ENCODE assay signal across 24 mouse cellular contexts in the genomic region with DNA sequence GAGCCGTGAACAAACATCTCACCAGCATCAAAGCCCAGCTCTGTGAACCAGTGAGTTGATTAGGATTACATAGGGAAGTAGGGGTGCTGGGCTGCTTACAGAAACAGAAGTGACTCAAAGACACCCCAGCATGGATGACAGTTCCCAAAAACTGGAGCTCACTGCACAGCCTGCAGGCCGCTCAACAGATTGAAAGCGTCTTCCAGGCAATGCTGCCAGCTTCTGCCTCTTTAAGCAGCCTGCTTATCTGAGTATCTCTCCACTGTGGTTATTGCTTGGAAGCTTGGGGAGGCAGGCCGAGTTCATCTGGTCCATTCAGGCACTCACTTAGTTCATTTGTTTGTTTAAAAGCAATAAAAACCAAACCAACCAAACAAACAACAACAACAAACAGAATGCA. TPM values are rescaled to one million over a fixed set of nuclear protein-coding genes. Genes with fewer than 3 reads are reported as not detected.
DNase-seq lines count a peak whose midpoint lies in the region; ATAC-seq and TF ChIP-seq lines count a peak whose summit lies in the region.
"Had no signal": no experiment of that assay in that cellular context is flagged by ENCODE, and none has a peak within 500 bp of the region (broad histone marks: within the 10 kb centered on the region; RNA-seq: fewer than 3 reads in every experiment).

No protein-coding gene starts in this region.

- H3K9ac ChIP-seq in MEL (ENCODE audit: control insufficient read depth, low read depth, low read length, poor library complexity, severe bottlenecking) = no peak overlapping the region
- no peak overlapping the region for H3K9ac ChIP-seq in hindbrain, embryonic 13.5 days
- H3K9ac ChIP-seq: embryonic facial prominence, embryonic 12.5 days; forebrain, embryonic 13.5 days; forebrain, embryonic 15.5 days; forebrain, postnatal 0 days had no signal

- 88% methylated on average over 4 of the region's 4 CpGs for WGBS in hindbrain, embryonic 13.5 days

- TF ChIP-seq EP300 in MEL (IDR thresholded peaks at IDR 0.05; ENCODE audit: low read depth in 1 of 2, low read length in 2 of 2) = no peak

- ATAC-seq in megakaryocyte progenitor cell, adult 5-6 weeks (replicated peaks; ENCODE audit: poor library complexity) = peak; percentile 73
- ATAC-seq in hindbrain, embryonic 13.5 days (ENCODE audit: low FRiP score) = no peak
- ATAC-seq: activated CD4-positive, CD25-positive, alpha-beta regulatory T cell, adult 4 months; forebrain, embryonic 13.5 days; forebrain, embryonic 15.5 days; forebrain, postnatal 0 days; Patski had no signal

- no peak overlapping the region for H3K4me3 ChIP-seq in layer of hippocampus, adult 2 months
- H3K4me3 ChIP-seq in MEL (ENCODE audit: control insufficient read depth in 1 of 2, insufficient read depth in 1 of 2, low read depth in 2 of 2, low read length in 2 of 2) = no peak overlapping the region
- H3K4me3 ChIP-seq in hindbrain, embryonic 13.5 days = no peak overlapping the region
- H3K4me3 ChIP-seq: embryonic facial prominence, embryonic 10.5 days; embryonic facial prominence, embryonic 12.5 days; forebrain, embryonic 13.5 days; forebrain, embryonic 15.5 days had no signal

- peaks cover 8 to 15% of the 10 kb centered on the region in 2 experiments for H3K4me1 ChIP-seq in MEL (ENCODE audit: control insufficient read depth in 1 of 2, insufficient read depth in 2 of 2, low read length in 2 of 2)
- no peaks in the 10 kb centered on the region for H3K4me1 ChIP-seq in hindbrain, embryonic 13.5 days (replicated peaks)
- H3K4me1 ChIP-seq: embryonic facial prominence, embryonic 10.5 days; embryonic facial prominence, embryonic 12.5 days; forebrain, embryonic 13.5 days; forebrain, embryonic 15.5 days had no signal

- no peak overlapping the region for H3K4me2 ChIP-seq in hindbrain, embryonic 13.5 days
- H3K4me2 ChIP-seq: embryonic facial prominence, embryonic 12.5 days; forebrain, embryonic 13.5 days; forebrain, embryonic 15.5 days had no signal

- H3K79me2 ChIP-seq in MEL (ENCODE audit: control insufficient read depth, insufficient read depth, low read length, poor library complexity) = no peaks in the 10 kb centered on the region

- TF ChIP-seq CTCF in layer of hippocampus, adult 2 months (conservative IDR thresholded peaks at IDR 0.05) = no peak
- TF ChIP-seq CTCF in MEL (IDR thresholded peaks at IDR 0.05 in 2 of 3, conservative IDR thresholded peaks at IDR 0.05 in 1 of 3; ENCODE audit: control insufficient read depth in 1 of 3, insufficient read depth in 1 of 3, low read depth in 2 of 3, low read length in 3 of 3, poor library complexity in 1 of 3, severe bottlenecking in 1 of 3) = no peak

- H3K36me3 ChIP-seq in MEL (ENCODE audit: control insufficient read depth in 1 of 2, insufficient read depth in 2 of 2, low read length in 2 of 2) = peaks cover 0 to 14% of the 10 kb centered on the region in 2 experiments; a peak in 2 of 4 replicates
- no peaks in the 10 kb centered on the region for H3K36me3 ChIP-seq in hindbrain, embryonic 13.5 days
- H3K36me3 ChIP-seq: embryonic facial prominence, embryonic 10.5 days; embryonic facial prominence, embryonic 12.5 days; forebrain, embryonic 15.5 days had no signal

- no peaks in the 10 kb centered on the region for H3K9me3 ChIP-seq in MEL (replicated peaks; ENCODE audit: insufficient read depth, low read length)
- no peaks in the 10 kb centered on the region for H3K9me3 ChIP-seq in hindbrain, embryonic 13.5 days
- H3K9me3 ChIP-seq: embryonic facial prominence, embryonic 10.5 days; embryonic facial prominence, embryonic 12.5 days; forebrain, embryonic 13.5 days; forebrain, embryonic 15.5 days had no signal

- TF ChIP-seq RAD21 in MEL (IDR thresholded peaks at IDR 0.05; ENCODE audit: low read depth, low read length) = no peak

- no peak for DNase-seq in layer of hippocampus, adult 2 months (ENCODE audit: low spot score in 2 of 2)
- DNase-seq in layer of hippocampus, adult 8-10 months (ENCODE audit: low spot score in 2 of 2) = no peak
- DNase-seq in MEL (ENCODE audit: low read depth, low spot score) = peak; percentile 57
- DNase-seq in brain, adult 2 months (ENCODE audit: low read depth, low spot score) = peak; percentile 58
- DNase-seq in cerebellum, postnatal 4 days (ENCODE audit: low spot score in 2 of 2) = no peak
- DNase-seq in lung, postnatal 10 days = no peak
- DNase-seq: adrenal gland, adult 8-10 months; adrenal gland, postnatal 14 days; adrenal gland, postnatal 36 days; cerebellum, adult 11 months; cerebellum, adult 18-20 months; cerebellum, adult 8-10 months; cerebellum, adult 9-11 months; cerebellum, postnatal 14 days; cerebellum, postnatal 36 days; forebrain, postnatal 0 days had no signal

- no peak for TF ChIP-seq POLR2A in MEL (IDR thresholded peaks at IDR 0.05; ENCODE audit: control insufficient read depth in 1 of 2, insufficient read depth in 1 of 2, low read depth in 1 of 2, low read length in 2 of 2, poor library complexity in 1 of 2)

- H3K27ac ChIP-seq in layer of hippocampus, adult 2 months = peak overlapping the region; percentile 28; the same call in 1 of the 2 replicates
- H3K27ac ChIP-seq in MEL (ENCODE audit: control insufficient read depth, low read depth, low read length) = no peak overlapping the region
- no peak overlapping the region for H3K27ac ChIP-seq in hindbrain, embryonic 13.5 days
- H3K27ac ChIP-seq: embryonic facial prominence, embryonic 10.5 days; embryonic facial prominence, embryonic 12.5 days; forebrain, embryonic 13.5 days; forebrain, embryonic 15.5 days had no signal

- H3K27me3 ChIP-seq in MEL (ENCODE audit: control insufficient read depth in 1 of 2, insufficient read depth in 2 of 2, low read length in 2 of 2) = peaks cover 0 to 2% of the 10 kb centered on the region in 2 experiments; a peak in 1 of 4 replicates
- 0 out of 2 replicates have a peak, but pooled peaks cover 2% of the 10 kb centered on the region for H3K27me3 ChIP-seq in hindbrain, embryonic 13.5 days
- H3K27me3 ChIP-seq: embryonic facial prominence, embryonic 12.5 days; forebrain, embryonic 13.5 days; forebrain, embryonic 15.5 days had no signal

TF ChIP-seq in MEL, 35 proteins besides CTCF, POLR2A, EP300 and RAD21:
- TF ChIP-seq GATA1 (IDR thresholded peaks at IDR 0.05; ENCODE audit: low read depth, low read length) (peak; percentile 29; the same call in 1 of the 2 replicates), BHLHE40 (IDR thresholded peaks at IDR 0.05; ENCODE audit: borderline replicate concordance, low read depth, low read length) (no peak)

RNA-seq across cellular contexts. Expression of gene Nop56, which starts 17.5 kb away (rescaled TPM):
- 100 to 1,000 TPM; 146 to 167 TPM for total RNA-seq in layer of hippocampus, adult 2 months (2021)
- total RNA-seq in layer of hippocampus, adult 8-10 months (2022) = 100 to 1,000 TPM; 139 to 148 (median 143) TPM
- total RNA-seq in MEL (2012; rRNA removed) = 425 and 556 TPM in 2 replicates
- 1,000 to 10,000 TPM in 1 of 2 experiments, 100 to 1,000 TPM in 1; 594 to 1,867 TPM for polyA plus RNA-seq in MEL (2012; ENCODE audit: insufficient read depth in 1 of 2, insufficient read length in 2 of 2, low read depth in 1 of 2, low replicate concordance in 2 of 2, missing spikeins in 1 of 2)
- 433 and 507 TPM in 2 replicates for total RNA-seq in megakaryocyte progenitor cell, adult 5-6 weeks (2015)
- 455 and 508 TPM in 2 replicates for total RNA-seq in megakaryocyte progenitor cell, adult 5-6 weeks (2017)
- polyA plus RNA-seq in hindbrain, embryonic 13.5 days (2015; fragmentation: Nextera tagmentation; extraction: Ambion mirVana) = 230 and 253 TPM in 2 replicates

RNA-seq across cellular contexts. Expression of gene Idh3b, which starts 27.6 kb away (rescaled TPM):
- 100 to 1,000 TPM; 314 to 335 TPM for total RNA-seq in layer of hippocampus, adult 2 months (2021)
- 100 to 1,000 TPM; 294 to 326 (median 314) TPM for total RNA-seq in layer of hippocampus, adult 8-10 months (2022)
- 205 and 210 TPM in 2 replicates for total RNA-seq in MEL (2012; rRNA removed)
- 1,000 to 10,000 TPM in 1 of 2 experiments, 100 to 1,000 TPM in 1; 551 to 1,030 TPM for polyA plus RNA-seq in MEL (2012; ENCODE audit: insufficient read depth in 1 of 2, insufficient read length in 2 of 2, low read depth in 1 of 2, low replicate concordance in 2 of 2, missing spikeins in 1 of 2)
- total RNA-seq in megakaryocyte progenitor cell, adult 5-6 weeks (2015) = 160 and 172 TPM in 2 replicates
- total RNA-seq in megakaryocyte progenitor cell, adult 5-6 weeks (2017) = 108 and 165 TPM in 2 replicates
- polyA plus RNA-seq in hindbrain, embryonic 13.5 days (2015; fragmentation: Nextera tagmentation; extraction: Ambion mirVana) = 156 and 157 TPM in 2 replicates

RNA-seq across cellular contexts. Expression of gene Ebf4, which starts 38.2 kb away (rescaled TPM):
- total RNA-seq in layer of hippocampus, adult 2 months (2021) = 10 to 100 TPM; 11.3 to 11.8 TPM
- total RNA-seq in layer of hippocampus, adult 8-10 months (2022) = 10 to 100 TPM; 11.0 to 12.6 (median 11.7) TPM
- 0.12 and 0.13 TPM in 2 replicates for total RNA-seq in MEL (2012; rRNA removed)
- polyA plus RNA-seq in MEL (2012; ENCODE audit: insufficient read depth in 1 of 2, insufficient read length in 2 of 2, low read depth in 1 of 2, low replicate concordance in 2 of 2, missing spikeins in 1 of 2) = under 1 TPM in 1 of 2 experiments, not detected in 1; 0.72 TPM
- total RNA-seq in megakaryocyte progenitor cell, adult 5-6 weeks (2015) = not detected in 2 replicates
- total RNA-seq in megakaryocyte progenitor cell, adult 5-6 weeks (2017) = not detected in 2 replicates
- polyA plus RNA-seq in hindbrain, embryonic 13.5 days (2015; fragmentation: Nextera tagmentation; extraction: Ambion mirVana) = 2.6 and 3.1 TPM in 2 replicates
- polyA plus RNA-seq: activated CD4-positive, CD25-positive, alpha-beta regulatory T cell, adult 4 months had no signal

Comparison
In these comparisons a context has a peak if more than half of its experiments do, and no peak if none do; other contexts are left out.
1. DNase-seq: peak in MEL (single experiment) and brain, adult 2 months (single experiment); none in layer of hippocampus, adult 2 months (0 of 2), layer of hippocampus, adult 8-10 months (0 of 2), cerebellum, postnatal 4 days (0 of 2) and lung, postnatal 10 days (single experiment).
2. RNA of gene Ebf4, which starts 38.2 kb away (total RNA-seq): 11.0 to 12.6 TPM in layer of hippocampus, adult 8-10 months and 11.3 to 11.8 TPM in layer of hippocampus, adult 2 months; 0.12 to 0.13 TPM in MEL and not detected in megakaryocyte progenitor cell, adult 5-6 weeks; every median in the first group is over 10 times any median in the second.